Mouse (Mus musculus) heart, adult 9 months (tissue): ENCODE measurements at regions not wholly inside any gene's neighbourhood (a gene's known extent, or its start where the extent isn't known, plus 50 kb on each side); places are given as distances from the start of the nearest gene placed in this dataset.

Experiments used
- DNase-seq, 2 experiments: peaks; one replicate each; pipeline ENCODE4 v3.0.0; 2022; ENCODE audit warnings: low spot score in 2 of 2

- no peak for DNase-seq
These were observed 157.1 kb upstream of the Gm15217 start for GRCm38 (mm10) chr14:46221897-46222669.

DNA sequence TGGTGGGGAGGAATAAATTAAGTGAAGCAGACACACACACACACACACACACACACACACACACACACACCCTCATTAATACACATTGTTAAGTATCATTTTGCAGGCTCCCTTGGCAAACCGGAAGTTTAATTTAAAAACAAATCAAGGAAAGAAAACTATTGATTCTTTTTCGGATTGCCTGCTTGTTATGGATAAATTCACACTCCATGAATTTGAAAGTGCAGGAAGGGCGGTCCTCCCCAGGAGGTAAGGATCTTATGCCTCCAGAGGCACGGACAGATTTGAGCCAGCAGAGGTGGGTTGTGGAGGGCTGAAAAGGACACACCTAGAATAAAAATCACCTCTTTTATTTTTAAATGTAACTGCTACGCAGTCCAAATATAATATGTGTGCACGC, 156.2 kb upstream of the Gm15217 start:
- DNase-seq: no peak

DNA sequence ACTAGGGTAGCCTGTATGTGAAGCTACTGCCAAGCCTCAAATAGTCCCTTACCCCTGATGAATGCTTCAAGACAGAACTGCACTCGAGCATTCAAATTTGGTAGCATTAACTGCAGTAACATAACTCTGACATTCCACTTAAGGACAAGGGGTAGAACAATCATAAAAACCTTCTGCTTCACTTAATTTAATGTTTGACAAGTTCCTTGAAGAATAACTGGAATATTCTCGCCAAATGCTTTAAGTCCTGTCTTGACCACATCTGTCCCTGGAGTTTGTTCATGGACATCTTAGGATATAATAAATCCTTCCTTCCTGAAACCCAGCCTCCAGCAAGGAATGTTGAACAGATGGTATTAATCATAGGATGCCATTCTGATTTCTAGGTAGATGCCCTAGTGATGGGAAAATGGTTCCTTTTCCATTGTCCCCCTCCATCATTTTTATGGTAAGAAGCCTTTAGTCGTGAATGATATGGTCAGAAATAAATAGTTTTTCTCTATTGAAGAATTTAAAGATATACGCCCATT, 154.7 kb upstream of the Gm15217 start:
- no peak for DNase-seq

GRCm38 (mm10) chr14:46225851-46226608, 153.2 kb upstream of the Gm15217 start:
- no peak for DNase-seq

GRCm38 (mm10) chr14:46234040-46234439, 145.2 kb upstream of the Gm15217 start:
- DNase-seq: no peak

DNA sequence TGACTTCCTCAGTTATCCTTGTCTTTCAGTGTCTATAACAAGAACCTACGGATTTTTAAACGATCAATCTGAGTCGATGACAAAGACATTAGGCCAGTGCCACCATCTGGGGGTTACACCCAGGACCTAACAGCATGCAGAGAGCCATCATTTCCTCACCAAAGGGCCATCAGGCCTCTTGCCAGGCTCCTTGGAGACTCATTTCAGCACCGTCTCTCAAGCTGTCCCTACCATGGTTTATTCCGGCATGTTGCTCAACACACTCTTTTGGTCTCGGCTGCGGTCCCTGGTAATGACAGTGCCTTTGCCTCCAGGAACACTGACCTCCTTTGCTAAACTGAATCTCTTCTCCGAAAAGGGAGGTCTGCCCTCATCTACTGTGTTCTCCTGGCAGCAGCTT, 144.4 kb upstream of the Gm15217 start:
- peak in 1 of 2 experiments; percentile 14 for DNase-seq

- DNase-seq: peak; percentile 24 to 53
These were observed 139.0 kb upstream of the Gm15217 start for GRCm38 (mm10) chr14:46240046-46240800.

- DNase-seq: no peak
These were observed 138.3 kb upstream of the Gm15217 start for GRCm38 (mm10) chr14:46240896-46241295.

GRCm38 (mm10) chr14:46247491-46248484, 131.4 kb upstream of the Gm15217 start:
- no peak for DNase-seq

DNA sequence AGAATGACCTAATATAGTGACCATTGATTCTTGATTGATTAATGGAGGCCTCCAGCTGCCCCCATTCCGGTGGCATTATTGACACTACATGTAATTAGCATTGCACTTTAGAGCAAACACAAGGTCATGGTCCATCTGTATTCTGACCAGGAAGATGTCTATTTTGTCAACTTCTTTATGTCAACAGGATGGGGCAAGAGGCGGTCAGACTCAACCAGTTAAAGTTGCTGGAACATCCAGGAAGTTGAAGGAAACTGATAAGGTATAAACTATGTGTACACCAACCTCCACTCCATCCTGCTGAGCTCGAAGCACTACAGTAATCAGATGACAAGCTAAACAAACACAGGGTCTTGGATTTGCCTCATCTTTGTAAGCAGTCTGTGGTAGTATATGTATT, 130.1 kb upstream of the Gm15217 start:
- no peak for DNase-seq

DNA sequence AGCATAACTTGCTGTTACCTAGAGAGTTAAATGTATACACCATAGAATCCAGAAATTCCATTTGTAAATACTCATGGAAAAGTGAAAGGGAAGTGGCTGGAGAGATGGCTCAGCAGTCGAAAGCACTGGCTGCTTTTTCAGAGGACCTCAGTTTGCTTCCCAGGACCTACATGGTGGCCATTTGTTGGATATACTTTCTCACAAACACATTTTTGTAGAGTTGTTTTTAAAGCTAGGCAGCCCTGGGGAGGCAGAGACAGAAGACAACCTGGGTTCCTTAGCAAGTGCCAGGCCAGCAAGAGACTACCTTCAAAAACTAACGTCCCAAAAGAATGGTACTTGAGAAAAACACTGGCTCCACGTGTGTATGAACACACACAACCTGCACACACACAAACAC, 124.0 kb upstream of the Gm15217 start:
- DNase-seq: no peak

DNA sequence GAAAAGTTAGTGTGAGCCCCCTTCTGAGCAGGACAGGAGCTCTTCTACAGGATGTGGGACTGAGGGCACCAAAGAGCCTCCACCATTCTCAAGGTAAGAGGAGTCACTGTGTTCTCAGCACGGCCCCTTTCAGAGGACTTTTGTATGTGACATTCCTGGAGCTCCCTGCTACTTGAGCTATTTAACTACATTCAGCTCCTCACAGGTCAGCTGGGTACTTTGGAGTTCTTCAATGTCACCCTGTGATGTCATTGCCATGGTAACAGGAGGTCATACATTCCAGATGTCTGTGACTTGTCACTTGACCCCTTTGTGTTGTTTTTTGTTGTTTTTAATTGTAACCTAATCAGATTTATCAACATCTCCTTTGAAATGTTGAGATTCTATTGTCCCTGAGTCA, 122.9 kb upstream of the Gm15217 start:
- DNase-seq: no peak

GRCm38 (mm10) chr14:46257311-46257710, 121.9 kb upstream of the Gm15217 start:
- DNase-seq: no peak

- no peak for DNase-seq
These were observed 120.7 kb upstream of the Gm15217 start for GRCm38 (mm10) chr14:46258551-46258950.

DNA sequence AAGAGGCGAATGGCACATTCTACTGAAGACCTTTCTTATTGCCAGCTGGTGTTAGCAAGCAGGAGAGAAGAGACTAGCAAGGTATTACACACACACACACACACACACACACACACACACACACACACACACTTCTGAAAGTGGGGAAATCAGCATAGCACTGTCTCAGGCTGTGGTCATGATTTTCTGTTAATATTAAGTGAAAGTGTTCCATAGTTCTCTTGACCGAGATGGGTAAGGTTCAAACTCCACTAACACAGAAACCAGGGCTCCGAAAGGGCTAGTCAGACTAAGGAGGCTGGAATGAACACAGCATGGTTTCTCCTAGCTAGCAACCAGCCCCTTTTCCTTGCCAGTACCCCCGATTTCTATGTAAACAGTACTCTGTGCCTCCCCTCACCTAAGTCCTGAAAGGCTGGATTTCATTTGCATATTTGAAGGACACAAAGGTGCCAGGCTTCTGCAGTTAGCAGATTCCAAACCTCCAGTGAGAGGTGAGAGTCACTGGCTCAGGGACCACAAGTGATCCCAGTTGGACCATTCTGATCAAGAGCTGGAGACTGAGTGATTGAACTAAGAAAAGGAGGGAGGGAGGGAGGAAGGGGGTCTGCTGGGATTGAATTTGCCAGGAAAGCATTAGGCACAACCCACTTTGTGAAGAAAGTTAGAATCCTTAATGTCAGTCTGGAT, 118.8 kb upstream of the Gm15217 start:
- DNase-seq: no peak

- no peak for DNase-seq
These were observed 103.8 kb upstream of the Gm15217 start for GRCm38 (mm10) chr14:46275455-46275854.

DNA sequence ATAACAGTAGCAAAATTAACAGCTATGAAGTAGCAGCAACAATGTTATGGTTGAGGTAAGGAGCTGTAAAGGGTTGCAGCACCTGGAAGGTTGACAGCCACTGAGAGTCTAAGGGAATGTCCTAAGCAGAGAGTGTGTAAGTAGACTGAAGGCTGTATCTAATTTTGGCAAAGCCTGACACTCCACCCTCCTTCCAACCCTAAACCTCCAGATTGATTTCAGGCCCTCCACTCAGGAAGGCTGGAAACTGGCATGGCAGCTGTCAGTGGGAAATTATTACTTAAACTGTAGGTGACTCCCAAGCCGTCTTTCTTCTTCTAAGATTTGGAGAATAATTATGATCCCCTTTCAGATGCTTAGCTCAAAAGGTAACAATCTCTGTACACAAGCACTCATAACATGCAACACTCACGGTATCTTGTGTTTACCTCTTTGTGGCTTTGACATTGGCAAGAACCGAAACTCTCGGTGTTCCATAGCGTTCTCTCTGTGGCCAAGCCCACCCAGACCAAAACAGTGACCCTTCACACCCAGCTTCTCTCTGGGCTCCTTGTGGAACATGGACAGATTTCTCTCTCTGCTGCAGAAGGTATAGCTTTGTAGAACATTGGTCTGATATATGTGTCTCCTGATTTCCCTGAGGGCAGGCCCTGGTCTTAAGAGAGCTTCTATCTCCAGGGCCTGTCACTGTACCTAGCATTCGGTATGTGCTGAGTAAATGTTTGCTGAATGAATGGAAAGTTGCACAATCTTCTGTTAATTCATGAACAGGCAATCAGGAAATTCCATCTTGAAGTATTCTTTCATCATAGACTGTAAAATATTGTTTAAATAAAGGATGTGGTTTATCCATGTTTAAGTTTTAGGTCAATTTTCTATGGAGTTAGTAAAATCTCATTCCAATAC, 102.0 kb upstream of the Gm15217 start:
- no peak for DNase-seq

- DNase-seq: no peak
These were observed 101.2 kb upstream of the Gm15217 start for GRCm38 (mm10) chr14:46277832-46278611.
